Mouse (Mus musculus): ENCODE results near the gene Gm45799.

The Gm45799 gene

DNA sequence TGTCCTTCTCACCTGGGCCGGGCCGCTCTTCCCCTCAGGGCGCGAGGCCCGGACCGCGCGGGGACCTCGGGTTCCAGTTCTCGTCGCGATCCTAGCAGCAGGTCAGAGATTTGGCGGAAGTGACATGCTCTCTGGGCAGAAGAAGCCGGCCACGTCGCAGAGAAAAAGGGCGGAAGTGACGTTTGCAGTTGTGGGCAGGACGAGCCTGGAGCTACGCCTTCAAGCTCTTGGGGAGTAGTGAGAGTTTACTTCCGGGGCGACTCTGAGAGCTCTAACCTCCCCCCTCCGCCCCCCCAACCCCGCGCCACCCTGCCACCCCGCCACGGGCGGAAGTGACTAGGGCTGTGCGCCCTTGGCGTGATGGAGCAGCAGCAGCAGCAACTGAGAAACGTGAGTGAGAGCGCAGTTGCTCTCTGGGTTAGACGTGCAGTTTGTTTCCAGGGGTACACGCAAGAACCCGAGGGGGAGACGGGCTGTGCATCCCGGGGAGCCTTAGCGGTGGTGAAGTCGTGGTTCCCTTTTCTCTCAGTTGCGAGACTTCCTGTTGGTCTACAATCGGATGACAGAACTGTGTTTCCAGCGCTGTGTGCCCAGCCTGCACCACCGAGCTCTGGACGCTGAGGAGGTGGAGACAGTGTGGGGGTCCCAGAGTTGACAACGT is at the start of gene Gm45799, which contains the start of gene Arfip2:
Gene Gm45799 (plus strand): TSS at position 320 of the 661 bp plus-strand sequence.
Gene Arfip2 (minus strand): TSS at position 184 of the 661 bp plus-strand sequence.
- peak; percentile 87 for DNase-seq (ENCODE audit: extremely low spot score, low read depth, low spot score)

DNA sequence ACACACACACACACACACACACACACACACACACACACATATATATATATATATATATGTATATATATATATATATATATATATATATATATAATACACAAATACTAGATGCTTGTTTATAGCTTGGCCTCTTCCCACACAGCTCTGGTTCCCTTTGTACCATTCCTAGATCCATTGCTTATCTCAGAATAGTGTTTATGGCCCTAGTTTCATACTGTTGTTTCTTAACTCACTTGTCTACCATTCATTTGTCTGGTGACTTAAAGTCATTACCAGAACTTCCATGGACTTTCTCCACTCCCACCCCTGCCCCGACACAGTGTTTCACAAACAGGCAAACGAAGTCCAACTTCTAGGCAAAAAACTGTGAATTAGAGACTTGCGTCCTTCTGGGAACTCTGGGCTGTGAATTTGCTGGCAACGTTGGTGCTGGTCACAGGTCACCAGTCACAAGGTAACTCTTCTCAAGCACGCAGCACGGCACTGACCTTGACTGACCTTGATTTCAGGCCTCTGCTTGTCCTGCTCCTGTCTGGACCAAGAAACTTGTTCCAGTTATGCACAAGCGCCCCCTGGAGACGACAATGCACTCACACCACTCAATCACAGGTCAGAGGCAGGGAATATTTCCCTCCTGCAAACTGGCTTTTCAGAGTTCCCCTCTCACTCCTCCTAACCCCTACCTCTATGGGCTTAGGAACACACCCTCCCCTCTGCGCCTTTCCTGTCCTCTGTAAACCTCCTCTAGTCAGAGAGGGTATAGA is 37.3 kb upstream of the Gm45799 start:
- peak; percentile 44 for DNase-seq (ENCODE audit: extremely low spot score, low read depth, low spot score)

DNA sequence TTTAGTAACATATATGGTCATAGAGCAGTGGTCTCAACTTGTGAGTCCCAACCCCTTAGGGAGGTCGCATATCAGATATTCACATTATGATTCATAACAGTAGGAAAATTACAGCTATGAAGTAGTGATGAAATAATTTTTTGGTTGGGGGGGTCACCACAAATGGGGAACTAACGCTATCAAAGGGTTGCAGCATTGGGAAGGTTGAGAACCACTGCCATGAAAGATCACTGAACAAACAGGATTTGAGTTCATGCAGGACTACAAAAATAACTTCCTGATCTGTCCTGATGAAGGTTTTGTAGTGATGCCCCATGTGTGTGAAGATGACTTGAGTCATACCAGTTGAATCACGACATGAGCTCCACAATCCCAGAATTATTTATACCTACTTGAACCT is 31.9 kb upstream of the Gm45799 start:
- no peak for DNase-seq (ENCODE audit: extremely low spot score, low read depth, low spot score)

DNA sequence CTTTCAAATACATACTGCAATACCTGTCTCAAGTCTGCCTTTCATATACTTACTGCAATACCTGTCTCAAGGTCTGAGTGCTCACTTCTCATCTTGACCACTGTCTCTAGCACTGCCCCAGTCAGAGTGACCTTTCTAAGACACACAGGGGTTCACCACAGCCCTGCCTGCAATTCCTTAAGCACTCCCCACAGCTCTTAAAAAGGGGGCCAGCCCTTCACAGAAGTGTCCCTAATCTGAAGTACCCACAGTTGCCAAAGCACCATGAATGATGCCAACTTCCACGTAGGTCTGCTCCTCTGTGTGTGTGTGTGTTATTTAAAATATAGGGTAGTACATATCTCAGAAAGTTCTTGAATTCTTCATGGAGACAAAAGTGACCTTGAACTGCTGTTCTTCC is 28.6 kb upstream of the Gm45799 start:
- no peak for DNase-seq (ENCODE audit: extremely low spot score, low read depth, low spot score)

GRCm38 (mm10) chr7:105614400-105614799 is 26.0 kb upstream of the Gm45799 start:
- no peak for DNase-seq (ENCODE audit: extremely low spot score, low read depth, low spot score)

- DNase-seq (ENCODE audit: extremely low spot score, low read depth, low spot score): no peak
Measured at GRCm38 (mm10) chr7:105615720-105616119, 24.6 kb upstream of the Gm45799 start.

- DNase-seq (ENCODE audit: extremely low spot score, low read depth, low spot score): no peak
Measured at GRCm38 (mm10) chr7:105616561-105616960, 23.8 kb upstream of the Gm45799 start.

DNA sequence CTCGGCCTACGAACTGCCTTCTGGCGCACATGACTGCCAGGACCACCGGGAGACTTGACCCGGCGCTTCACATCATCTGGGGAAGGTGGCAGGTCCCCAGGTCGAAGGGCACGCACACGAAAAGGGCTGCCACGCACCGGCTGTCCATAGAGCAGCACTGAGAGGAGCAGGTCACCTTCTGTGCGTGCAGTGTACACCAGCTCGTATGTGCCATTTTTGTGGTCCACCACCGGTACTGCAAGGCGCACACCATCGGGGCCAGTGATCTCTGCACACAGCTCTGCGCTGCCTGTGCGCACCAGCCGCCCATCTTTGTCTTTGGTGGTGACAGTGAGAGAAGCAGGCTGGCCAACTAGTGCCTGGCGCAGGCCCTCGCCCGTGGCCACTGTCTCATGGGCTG is 22.5 kb upstream of the Gm45799 start:
- DNase-seq (ENCODE audit: extremely low spot score, low read depth, low spot score): no peak

DNA sequence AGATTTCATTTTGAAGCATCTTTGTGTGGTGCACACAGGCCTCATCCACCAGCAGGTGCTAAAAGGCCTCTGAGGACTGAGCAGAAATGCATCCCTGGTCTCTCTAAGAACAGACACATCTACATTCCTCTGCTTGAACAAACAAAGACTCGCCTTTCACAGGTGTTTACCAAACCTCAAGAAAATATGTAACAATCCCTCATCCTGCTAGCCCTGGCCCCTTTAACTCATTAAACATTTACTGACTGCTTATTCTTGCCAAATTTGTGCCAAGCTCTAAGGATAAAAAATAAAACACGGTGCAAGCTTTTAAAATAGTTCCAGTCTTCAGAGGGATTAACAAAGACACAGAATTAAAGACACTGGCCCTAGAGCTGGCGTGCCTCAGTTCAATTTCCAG is 20.7 kb upstream of the Gm45799 start:
- DNase-seq (ENCODE audit: extremely low spot score, low read depth, low spot score): no peak

- DNase-seq (ENCODE audit: extremely low spot score, low read depth, low spot score): no peak
Measured at GRCm38 (mm10) chr7:105621053-105621452, 19.3 kb upstream of the Gm45799 start.

GRCm38 (mm10) chr7:105621646-105622292 is 18.6 kb upstream of the Gm45799 start:
- DNase-seq (ENCODE audit: extremely low spot score, low read depth, low spot score): no peak

DNA sequence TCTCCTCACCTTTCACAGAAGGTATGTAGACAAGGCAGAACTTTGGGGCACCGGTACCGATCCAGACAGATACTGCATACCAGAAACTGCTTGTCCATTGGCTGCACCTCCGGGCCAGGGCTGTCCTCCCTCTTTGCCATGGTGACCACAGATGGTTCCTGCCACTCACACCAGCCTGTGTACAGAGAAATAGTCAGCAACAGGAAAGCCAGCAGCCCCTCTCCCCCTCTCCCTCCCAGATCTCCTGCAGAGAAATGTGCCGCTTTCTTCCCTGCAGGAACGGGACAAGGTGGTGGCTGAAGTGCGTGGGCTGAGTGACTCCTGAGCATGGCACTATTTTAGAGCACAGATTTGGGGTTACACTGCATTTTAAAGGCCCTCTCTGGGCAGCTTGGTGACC is 15.0 kb upstream of the Gm45799 start:
- DNase-seq (ENCODE audit: extremely low spot score, low read depth, low spot score): no peak

DNA sequence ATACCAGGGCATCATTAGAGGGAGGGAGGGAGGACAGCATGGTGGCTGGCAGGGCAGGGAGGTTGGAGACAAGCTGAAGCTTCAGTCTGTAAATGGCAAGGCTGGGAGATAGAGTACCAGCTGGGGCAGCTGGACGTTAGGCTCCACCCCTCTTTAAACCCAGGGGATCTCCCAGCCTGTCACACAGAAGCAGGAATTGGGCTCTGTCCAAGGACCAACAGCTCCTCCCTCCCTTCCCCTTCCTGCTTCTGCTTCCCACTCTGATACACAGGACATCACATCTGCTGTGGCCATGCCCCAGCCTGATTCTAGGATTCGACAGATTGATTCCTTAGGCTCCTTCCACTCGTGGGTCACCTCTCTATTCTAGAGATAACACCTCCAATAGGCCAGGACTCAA is 11.7 kb upstream of the Gm45799 start:
- DNase-seq (ENCODE audit: extremely low spot score, low read depth, low spot score): no peak

DNA sequence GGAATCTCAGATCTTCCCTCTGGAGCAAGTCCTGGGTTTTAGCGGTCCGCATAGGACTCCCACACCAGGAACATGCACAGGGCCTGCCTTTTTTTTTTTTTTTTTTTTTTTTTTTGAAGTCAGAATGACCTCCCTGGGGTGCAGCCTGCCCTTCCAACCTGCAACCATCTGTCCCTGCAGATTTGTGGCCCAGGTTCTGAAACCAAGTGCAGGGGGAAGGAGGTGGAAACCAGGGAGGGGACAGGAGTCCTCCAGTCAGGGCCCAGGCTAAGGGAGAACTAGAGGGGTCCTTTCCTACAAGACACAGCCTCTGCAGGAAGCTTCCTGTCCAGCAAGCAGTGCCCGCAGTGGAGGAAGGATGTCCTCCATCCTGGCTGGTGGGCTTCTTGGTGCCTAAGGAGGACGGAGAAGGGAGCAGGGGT is 7.8 kb upstream of the Gm45799 start:
- DNase-seq (ENCODE audit: extremely low spot score, low read depth, low spot score): no peak

DNA sequence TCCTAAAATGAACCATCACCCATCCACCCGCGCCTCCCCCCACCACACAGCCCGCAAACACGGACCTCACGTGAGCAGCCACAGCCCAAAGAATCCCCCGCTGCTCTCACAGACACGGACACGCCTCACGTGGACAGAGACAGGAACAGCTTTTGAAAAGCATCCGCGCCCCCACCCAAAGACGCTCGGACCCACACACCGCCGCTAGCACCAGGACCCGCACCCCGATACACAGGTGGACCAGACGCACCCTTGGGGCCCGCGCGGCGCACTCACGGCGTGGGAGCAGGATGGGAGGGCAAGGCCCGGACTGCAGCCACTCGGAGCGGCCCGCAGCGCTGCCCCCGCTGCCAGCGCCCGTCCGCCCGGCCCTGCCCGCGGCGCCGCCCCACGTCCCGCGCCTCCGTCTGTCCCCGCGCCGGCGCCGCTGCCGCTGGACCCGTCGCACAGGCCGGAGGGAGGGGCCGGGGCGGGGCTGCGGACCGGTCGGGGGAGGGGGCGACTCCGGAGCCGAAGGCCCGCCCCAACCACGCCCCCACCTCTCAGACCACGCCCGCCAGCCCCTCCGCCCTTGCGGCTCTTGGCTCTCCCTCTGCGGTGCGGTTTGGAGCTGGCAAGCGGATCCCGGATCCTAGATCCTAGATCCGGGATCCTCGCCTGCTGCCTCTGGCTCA is 7.1 kb upstream of the Gm45799 start, which contains the start of gene Trim3:
Gene Trim3 (minus strand): TSS at position 445 of the 674 bp plus-strand sequence.
- no peak for DNase-seq (ENCODE audit: extremely low spot score, low read depth, low spot score)

DNA sequence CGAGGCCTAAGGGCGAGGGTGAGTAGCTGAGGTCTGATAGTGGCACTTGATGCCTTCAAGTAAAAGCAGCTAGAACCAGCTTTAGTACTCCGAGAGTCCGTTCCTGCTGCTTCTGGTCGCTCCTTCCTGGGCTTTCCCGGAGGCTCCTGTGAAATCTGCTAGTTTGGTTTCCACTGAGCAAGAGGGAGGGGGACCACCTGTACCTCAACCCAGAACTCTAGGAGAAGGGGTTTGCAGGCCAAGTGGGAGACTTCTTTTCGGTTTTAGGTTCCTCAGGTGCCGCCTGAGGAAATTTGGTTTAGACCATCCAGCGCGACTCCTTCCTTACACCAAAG is 6.6 kb upstream of the Gm45799 start:
- no peak for DNase-seq (ENCODE audit: extremely low spot score, low read depth, low spot score)

GRCm38 (mm10) chr7:105634272-105634920 is 6.0 kb upstream of the Gm45799 start:
- no peak for DNase-seq (ENCODE audit: extremely low spot score, low read depth, low spot score)

DNA sequence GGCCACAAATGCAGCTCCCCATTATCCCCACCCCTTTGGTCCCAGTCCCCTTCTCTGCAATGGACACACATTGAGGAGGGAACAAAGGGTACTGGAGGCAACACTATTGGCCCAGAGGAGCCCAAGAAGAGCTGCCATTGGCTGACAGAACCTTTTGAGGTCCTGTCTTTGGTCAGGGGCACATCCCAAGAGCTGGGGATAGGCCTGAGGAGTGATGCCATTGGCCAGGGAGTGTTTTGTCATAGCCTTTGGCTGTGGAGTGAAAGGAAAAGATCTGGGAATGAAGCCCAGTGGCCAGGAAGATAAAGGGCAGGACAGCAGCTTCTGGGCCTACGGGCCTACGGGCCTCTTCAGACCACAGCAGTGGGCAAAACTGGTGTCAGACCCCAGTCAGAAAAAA is 4.6 kb upstream of the Gm45799 start:
- DNase-seq (ENCODE audit: extremely low spot score, low read depth, low spot score): no peak

GRCm38 (mm10) chr7:105638776-105639175 is 1.6 kb upstream of the Gm45799 start:
- no peak for DNase-seq (ENCODE audit: extremely low spot score, low read depth, low spot score)

GRCm38 (mm10) chr7:105639304-105639703 is 1.0 kb upstream of the Gm45799 start:
- DNase-seq (ENCODE audit: extremely low spot score, low read depth, low spot score): no peak

- DNase-seq (ENCODE audit: extremely low spot score, low read depth, low spot score): no peak
Measured at GRCm38 (mm10) chr7:105639756-105640155, 596 bp upstream of the Gm45799 start, which contains the start of gene Timm10b. TSS of gene Timm10b (plus strand) at chr7:105640056.
